Mouse (Mus musculus) neural tube, embryonic 10.5 days (tissue): ENCODE data around the gene Myo10.
A peak's percentile ranks its signal among the peaks of the same experiment; 100 is the strongest.
"Not testable (repeated sequence)": the region's sequence is repeated elsewhere in the genome, so short reads cannot be mapped to it uniquely, and the experiment has no call there.

Experiments
- DNase-seq: peaks from one replicate; pipeline ENCODE4 v3.0.0-alpha.2; 2017; ENCODE audit warnings: low spot score; ENCODE audit errors: extremely low spot score

Gene Myo10

GRCm38 (mm10) chr15:25690066-25690745, 67.9 kb downstream of the Myo10 start:
- DNase-seq = no peak

GRCm38 (mm10) chr15:25690746-25691105, 68.4 kb downstream of the Myo10 start:
- no peak for DNase-seq

DNA sequence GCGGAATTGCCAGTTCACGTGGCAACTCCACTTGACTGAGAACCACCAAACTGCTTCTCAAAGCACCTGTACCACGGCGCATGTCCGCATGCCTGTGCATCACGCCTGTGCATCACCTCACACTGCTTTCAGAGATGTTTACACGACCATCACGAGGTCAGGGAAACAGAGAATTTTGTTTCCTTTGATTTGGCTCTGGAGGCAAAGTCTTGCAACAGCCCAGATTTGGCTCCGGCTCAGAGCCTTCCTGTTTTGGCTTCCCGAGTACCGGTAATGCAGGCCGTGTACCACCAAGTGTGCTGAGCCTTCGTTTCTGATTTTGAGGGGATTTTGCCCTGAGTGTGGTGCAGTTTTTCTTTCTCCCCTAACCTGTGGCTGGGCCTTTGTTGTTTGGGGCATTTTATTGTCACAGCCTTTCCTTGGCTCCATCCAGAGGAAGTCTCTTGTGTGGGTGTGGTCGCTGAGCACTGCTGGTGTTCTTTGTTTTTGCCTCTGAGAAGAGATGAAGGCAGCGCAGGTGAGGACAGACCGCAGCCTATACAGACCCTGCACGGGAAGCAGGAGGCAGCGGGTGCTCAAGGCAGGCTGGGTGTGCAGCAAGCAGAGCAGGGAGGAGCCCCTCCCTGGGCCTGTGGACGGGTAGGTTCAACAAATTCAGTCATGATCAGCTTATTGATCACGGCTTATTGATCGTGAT, 70.1 kb downstream of the Myo10 start:
- no peak for DNase-seq

DNA sequence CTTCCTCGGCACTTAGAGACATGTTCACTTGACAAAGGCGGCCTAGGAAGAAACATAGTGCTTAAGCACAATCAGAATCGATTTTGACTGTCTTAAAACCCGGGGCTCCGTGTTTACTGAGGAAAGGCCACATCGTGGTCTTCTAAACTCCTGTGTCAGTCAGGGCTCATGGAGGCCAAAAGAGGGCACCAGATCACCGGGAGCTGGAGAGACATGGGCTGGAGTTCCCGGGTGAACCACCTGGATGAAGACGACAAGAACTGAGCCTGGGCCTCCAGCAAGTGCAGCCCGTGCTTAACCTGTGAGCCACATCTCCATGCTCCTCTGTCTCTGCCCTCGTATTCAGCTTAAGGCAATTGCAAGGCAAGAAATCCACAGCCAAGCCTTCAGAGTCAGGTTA, 71.4 kb downstream of the Myo10 start:
- DNase-seq = no peak

DNA sequence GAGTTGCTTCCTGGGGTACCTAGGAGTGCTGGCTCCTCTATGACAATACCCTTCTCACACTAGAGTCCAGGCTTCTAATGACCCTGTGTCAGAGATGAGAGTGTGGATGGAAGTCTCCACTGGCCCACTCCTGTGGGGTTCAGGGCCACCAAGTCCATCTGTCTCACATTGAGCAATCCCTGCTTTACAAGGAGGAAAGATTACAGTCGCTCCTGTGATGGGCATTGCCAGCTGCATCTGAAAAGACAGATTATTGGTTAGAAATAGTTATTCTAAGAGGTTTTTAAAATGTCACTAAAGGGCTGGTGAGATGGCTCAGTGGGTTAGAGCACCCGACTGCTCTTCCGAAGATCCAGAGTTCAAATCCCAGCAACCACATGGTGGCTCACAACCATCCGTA, 72.4 kb downstream of the Myo10 start:
- DNase-seq = no peak

DNA sequence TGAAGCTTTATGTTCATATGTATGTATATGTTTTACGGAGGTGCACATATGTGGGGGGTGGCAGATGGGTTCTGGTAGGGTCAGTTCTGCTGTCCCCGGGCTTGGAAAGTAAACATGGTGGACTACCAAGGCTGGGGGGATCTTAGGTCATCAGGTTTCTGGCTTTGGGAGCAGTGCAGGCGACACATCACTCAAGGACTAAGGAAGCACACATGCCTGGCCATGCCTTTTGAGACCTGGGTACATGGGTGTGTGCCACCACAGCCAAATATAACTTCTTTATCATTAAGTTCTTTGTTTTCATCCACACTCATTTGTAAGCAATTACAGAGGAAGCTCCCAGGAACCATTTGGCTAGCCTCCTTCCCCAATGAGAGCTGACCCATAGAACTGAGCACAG, 72.9 kb downstream of the Myo10 start:
- DNase-seq = no peak

DNA sequence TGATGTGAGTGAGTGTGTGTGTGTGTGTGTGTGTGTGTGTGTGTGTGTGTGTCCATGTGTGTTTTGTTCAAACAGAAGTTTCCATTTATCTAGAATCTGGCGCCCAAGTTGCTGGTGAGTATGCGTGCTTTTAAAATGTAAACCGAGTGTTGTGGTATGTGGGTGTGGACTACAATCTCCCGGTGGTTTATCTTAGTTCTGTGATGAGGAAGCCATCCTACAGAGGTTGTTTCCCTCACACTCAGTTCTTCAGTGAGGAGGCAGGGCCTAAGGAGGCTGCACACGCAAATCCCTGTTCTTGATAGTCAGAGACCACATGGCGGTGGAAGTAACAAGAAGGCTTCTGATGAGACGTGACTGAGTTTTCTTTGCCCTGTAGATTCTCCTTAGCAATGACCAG, 73.6 kb downstream of the Myo10 start:
- no peak for DNase-seq

DNA sequence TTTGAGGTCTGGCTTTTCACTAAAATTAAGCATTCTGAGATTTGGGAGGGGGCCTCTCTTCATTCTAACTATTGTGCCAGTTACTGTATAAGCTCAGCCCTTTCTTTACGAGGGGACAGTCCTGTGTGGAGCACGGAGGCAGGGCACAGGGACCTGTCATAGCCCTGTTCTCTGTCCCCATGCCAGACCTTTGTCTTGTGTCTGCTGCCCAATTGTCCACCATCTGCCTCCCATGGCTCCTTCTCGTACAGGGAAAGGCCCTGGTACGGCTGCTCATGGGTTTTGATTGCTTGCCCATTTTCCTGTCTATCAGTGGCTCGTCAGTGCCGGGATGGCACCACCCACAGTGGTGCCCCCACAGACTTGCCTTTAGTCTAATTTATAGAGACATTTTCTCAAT, 74.3 kb downstream of the Myo10 start:
- no peak for DNase-seq

GRCm38 (mm10) chr15:25699032-25699557, 76.8 kb downstream of the Myo10 start:
- DNase-seq = no peak

DNA sequence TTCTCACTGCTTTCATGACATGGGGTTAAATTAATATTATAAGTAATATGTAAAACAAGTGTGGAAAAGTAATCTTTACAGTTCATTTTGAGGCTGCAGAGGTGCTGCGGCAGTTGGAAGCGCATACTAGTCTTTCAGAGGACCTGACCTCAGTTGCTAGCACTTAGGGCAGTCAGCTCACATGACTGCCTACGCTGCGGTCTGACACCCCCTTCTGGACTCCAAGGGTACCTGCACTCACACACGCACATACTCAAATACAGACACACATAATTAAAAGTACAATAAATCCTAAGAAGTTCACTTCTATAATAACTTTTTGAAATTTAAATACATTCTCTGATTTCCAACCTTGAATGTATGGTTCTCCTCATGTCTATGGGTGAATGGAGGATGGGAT, 80.3 kb downstream of the Myo10 start:
- DNase-seq = no peak

GRCm38 (mm10) chr15:25704809-25705585, 82.7 kb downstream of the Myo10 start:
- no peak for DNase-seq

- DNase-seq = no peak
Measured at GRCm38 (mm10) chr15:25706874-25707554, 84.7 kb downstream of the Myo10 start.

GRCm38 (mm10) chr15:25707891-25708290, 85.6 kb downstream of the Myo10 start:
- DNase-seq = no peak

GRCm38 (mm10) chr15:25710876-25711275, 88.6 kb downstream of the Myo10 start:
- DNase-seq = no peak

- DNase-seq = no peak
Measured at GRCm38 (mm10) chr15:25712877-25713276, 90.6 kb downstream of the Myo10 start.

DNA sequence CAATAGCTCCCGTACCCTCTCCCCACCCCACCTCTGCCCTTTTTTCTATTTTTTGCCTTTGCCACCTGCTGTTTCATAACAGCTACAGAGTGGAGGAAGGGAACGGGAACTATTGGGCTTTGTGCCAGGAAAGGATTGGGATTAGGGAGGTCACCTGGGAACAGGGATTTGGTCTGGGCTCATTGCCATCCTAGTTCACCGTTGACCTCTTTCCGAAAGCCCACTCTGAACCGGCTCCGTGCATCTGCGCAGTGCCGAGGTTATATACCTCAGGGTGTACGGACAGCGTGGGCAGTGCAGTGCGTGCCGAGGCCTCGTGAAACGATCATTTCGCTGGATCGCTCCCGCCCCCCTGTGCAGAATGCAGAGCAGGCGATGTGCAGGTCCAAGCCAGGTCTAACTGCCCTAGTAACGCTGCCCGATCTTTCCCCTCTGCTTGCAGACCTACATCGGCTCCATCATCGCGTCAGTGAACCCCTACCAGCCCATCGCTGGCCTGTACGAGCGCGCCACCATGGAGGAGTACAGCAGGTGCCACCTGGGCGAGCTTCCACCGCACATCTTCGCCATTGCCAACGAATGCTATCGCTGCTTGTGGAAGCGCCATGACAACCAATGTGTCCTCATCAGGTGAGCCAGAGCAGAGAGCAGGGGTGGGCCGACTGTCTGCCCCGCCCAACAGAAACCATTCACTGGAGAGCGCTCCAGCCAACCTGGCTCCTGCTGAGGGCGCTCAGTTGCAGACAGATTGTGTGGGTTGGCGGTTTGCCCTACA, 91.4 kb downstream of the Myo10 start:
- no peak for DNase-seq

DNA sequence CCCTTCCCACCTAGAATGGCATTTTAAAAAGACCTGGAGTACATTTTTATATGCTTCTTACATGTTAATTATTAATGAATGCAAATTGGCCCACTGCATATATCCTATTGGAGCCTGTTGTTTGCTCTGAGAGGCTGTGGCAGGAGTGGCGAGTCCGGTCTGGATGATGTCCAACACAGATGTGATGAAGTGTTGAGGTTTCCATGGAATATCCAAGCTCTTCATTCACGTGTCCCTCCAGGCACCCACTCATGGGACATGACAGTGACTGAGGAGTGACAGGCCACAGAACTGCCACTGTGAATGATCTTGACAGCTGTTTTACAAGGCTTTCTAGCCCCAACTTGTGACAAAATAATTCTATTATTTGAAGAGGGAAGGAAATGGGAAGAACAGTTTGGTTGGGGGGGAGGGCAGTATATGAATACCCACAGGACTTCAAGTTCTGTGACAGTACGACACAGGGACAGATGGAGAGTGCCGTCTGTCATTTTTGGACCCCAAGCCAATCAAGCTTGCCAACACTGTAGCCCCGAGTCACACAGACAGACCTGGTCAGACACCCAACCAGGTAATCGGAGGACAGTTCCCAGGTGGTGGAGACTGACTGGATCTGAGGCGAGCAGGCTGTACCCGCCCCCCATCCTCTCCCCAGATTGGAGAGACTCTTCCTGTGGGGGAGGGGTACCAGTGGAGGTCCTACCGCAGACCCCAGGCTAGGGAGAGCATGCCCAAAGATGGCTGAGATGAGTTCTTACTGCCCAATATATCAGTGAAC, 93.1 kb downstream of the Myo10 start:
- no peak for DNase-seq

GRCm38 (mm10) chr15:25715996-25716395, 93.7 kb downstream of the Myo10 start:
- DNase-seq = no peak

DNA sequence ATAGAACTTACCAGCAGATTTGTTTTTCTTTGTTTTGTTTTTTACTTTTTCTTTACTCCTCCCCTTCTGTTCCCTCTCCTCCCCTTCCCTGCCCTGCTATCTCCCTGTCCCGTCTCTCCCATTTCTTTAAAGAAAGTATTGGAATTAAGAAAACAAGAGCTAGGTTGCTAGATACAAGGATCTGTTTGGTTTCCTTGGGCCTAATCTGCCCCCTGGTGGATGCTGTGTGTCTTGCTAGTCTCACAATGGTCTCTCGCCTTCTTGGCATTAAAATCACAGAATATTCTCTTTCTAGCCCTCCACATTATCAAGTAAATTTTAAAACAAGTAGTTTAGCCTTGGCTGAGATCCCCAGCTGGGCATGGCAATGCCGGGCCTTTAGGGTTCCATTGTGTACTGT, 94.7 kb downstream of the Myo10 start:
- DNase-seq = peak; percentile 79

GRCm38 (mm10) chr15:25718104-25718503, 95.8 kb downstream of the Myo10 start:
- DNase-seq = not testable (repeated sequence)
